Mouse (Mus musculus) lung, adult 2 months (tissue): ENCODE data around the gene Fam111a. TPM values are rescaled to one million over a fixed set of nuclear protein-coding genes. Genes with fewer than 3 reads are reported as not detected.

Experiments
- DNase-seq: peaks from one replicate; pipeline ENCODE4 v3.0.0; 2022
- H3K4me1 ChIP-seq: fragments of 200-500 bp; 2 replicates; pipeline ENCODE4 v1.6.1; 2011; ENCODE audit warnings: low read length; ENCODE audit not compliant: control insufficient read depth, insufficient read depth
- H3K4me3 ChIP-seq: fragments of 200-500 bp; replicated peaks from 2 replicates; pipeline ENCODE3; 2011; ENCODE audit warnings: low read depth, mild to moderate bottlenecking, control low read depth, low read length; ENCODE audit errors: extremely low read depth
- CTCF ChIP-seq: fragments of 200-500 bp; IDR thresholded peaks from 2 replicates; pipeline ENCODE4 v1.5.1; 2011; ENCODE audit warnings: mild to moderate bottlenecking, low read length, control low read depth; ENCODE audit not compliant: insufficient read depth
- POLR2A ChIP-seq: fragments of 200-500 bp; IDR thresholded peaks from 2 replicates; pipeline ENCODE4 v1.6.1; 2011; ENCODE audit warnings: low read depth, mild to moderate bottlenecking, control low read depth, low read length, borderline replicate concordance; ENCODE audit errors: extremely low read depth
- WGBS: fragments of 180-500 bp; shearing (Covaris S2); methylation state at CpG from one replicate; pipeline ENCODE4 v1.1.7; 2018; 5-methylcytosine and 5-hydroxymethylcytosine counted together
- polyA plus RNA-seq: library from polyadenylated mRNA; depleted of rRNA; stranded (reverse); fragments of >200 nt; gene quantifications from 2 replicates; pipeline ENCODE4 v1.2.3, GENCODE M21; 2012

Fam111a gene
- polyA plus RNA-seq, 1 experiment = 2.8 TPM

DNA sequence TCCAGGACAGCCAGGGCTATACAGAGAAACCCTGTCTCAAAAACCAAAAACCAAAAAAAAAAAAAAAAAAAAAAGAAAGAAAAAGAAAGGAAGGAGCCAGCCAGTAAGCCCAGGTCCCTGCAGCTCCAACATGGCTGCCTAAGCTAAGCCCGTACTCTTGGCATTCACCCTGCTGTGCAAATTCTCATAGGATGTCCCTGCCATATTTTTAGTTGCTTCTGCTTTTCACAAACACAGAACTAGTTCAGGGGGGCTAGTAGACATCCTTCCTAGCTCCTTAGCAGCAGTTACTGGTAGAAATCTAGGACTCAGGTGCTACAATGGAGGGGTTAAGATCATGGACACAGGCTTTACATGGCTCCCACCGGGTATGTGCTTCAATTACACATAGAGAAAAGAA lies 30.0 kb downstream of the Fam111a start:
- peaks cover 3% of the 10 kb centered on the region; the same call in 1 of the 2 replicates for H3K4me1 ChIP-seq
- TF ChIP-seq POLR2A = no peak
- no peak for TF ChIP-seq CTCF
- no peak overlapping the region for H3K4me3 ChIP-seq
- 87% methylated on average over 2 of the region's 2 CpGs for WGBS
- DNase-seq = no peak

DNA sequence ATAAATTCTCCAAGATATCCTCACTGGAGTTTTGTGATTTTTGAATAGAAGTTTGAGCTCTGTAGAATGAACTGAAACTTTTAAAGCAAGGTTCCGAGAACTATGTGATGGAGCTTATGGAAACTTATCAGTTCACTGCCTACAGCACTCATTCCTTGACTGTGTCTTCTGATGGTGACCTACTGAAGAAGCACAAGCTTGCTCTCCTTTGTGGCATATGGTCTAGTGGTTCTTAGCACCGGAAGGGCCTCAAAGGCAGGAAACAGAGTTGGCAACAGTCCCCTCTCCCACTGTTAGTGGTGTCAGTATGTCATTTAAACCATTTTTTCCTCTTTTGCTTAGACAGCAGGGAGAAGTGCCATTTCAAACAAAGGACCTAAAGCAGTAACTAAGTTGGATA lies 31.1 kb downstream of the Fam111a start:
- no peak overlapping the region for H3K4me3 ChIP-seq
- TF ChIP-seq CTCF = no peak
- 56% methylated on average over 2 of the region's 2 CpGs for WGBS
- DNase-seq = no peak
- H3K4me1 ChIP-seq = peaks cover 3% of the 10 kb centered on the region; the same call in 1 of the 2 replicates

DNA sequence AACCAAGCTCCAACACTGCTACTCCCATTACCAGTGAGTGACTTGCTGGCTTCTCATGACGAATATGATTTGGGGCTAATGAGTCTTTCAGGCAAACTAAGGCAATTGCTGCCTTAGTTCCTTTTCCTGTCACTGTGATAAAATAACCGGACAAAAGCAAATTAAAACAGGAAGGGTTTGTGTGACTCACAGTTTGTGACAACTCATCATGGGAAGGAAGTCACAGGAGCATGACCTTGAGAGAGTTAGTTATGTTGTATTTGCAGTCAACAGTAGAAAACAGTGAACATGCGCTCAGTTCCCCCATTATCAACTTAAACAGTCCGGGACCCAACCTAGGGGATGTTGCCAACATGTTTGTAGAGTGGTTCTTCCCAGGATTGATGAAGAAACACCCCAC lies 39.8 kb downstream of the Fam111a start:
- 31% methylated on average over 4 of the region's 4 CpGs for WGBS
- Histone ChIP-seq H3K4me1 (peaks cover 2% of the 10 kb centered on the region), H3K4me3 (no peak overlapping the region)
- TF ChIP-seq POLR2A (no peak), CTCF (no peak)
- no peak for DNase-seq

DNA sequence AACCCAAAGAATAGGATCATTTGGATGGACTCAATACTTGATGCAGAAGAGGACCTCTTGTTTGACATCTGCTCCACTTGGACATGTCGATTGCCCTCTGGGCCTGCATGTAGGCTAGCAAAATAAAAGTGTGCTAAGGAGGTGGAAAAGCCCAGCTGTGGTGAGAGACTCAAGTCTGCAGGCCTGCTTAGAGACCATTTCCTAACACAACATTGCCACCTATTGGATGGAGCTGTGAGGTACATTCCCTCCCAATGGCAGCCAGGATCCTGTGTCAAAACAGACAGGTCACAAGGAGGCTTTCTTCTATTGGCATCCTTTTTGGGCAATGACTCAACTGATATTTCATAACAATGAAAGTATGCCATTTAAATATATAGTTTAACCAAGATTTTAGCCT lies 46.4 kb downstream of the Fam111a start:
- Histone ChIP-seq H3K4me1 (peaks cover 6% of the 10 kb centered on the region; the same call in 1 of the 2 replicates), H3K4me3 (no peak overlapping the region)
- WGBS = 6% methylated on average over 1 of the region's 1 CpGs
- TF ChIP-seq POLR2A (no peak), CTCF (peak; percentile 76)
- peak; percentile 48 for DNase-seq

DNA sequence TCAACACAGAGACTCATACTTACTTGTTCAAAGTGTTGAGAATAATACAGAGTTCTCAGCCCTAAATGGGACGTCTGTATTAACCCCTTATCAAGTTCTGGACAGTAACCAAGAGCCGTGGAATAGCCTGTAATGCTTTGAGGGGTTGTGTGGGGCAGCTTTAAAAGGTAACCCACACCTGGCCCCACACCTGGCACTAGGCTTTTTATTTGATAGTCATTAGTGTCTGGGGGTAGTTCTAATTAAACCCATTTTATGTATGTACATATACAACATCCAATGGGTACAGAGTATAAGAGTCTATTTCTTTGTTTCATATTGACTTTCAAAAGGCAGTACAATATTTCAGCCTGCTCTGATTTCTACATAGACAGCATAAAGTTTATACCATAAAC lies 49.6 kb downstream of the Fam111a start:
- H3K4me1 ChIP-seq = peaks cover 6% of the 10 kb centered on the region; the same call in 1 of the 2 replicates
- no peak overlapping the region for H3K4me3 ChIP-seq
- 49% methylated on average over 2 of the region's 2 CpGs for WGBS
- DNase-seq = no peak
- TF ChIP-seq CTCF (no peak), POLR2A (no peak)

DNA sequence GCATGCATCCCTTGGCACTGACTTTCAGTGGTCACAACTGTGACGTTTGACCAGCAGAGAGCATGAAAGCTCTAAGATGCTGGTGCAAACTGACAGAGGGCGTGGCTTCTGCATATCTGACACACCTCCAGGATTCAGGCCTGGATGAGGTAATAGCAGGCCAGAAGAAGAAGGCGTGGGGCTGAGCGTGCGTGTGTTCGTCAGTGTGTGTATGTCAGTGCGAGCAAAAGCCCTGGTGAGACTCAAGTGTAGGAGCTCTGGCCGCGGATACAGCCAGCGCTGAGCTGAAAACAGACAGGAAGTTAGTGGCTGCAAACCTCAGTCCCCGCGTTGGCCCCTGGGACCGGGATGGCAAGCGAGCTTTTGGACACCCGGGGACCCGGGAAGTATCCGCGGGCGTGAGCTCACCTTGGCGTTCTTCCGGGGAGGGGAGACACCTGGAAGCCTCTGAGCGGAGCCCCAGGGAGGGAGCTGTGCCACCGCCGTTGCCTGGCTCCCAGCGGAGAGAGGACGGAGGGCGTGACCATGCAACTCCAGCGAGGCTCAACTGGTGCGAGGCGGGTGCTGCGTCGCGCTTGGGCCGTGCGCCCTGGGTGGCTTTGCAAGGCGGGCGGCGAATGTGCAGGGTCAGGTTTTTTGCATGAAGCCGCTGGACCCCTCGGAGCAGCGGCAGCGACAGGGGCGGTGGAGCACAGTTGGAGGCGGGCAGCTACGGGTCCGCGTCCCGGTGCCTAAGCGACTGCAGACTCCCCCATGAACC lies 50.2 kb downstream of the Fam111a start:
- peaks cover 6% of the 10 kb centered on the region; the same call in 1 of the 2 replicates for H3K4me1 ChIP-seq
- under 1% methylated on average over 49 of the region's 49 CpGs for WGBS
- peak overlapping the region; percentile 59 for H3K4me3 ChIP-seq
- TF ChIP-seq CTCF (no peak), POLR2A (0 out of 2 replicates have a peak, but pooled peaks have one; percentile 14)
- DNase-seq = peak; percentile 46

DNA sequence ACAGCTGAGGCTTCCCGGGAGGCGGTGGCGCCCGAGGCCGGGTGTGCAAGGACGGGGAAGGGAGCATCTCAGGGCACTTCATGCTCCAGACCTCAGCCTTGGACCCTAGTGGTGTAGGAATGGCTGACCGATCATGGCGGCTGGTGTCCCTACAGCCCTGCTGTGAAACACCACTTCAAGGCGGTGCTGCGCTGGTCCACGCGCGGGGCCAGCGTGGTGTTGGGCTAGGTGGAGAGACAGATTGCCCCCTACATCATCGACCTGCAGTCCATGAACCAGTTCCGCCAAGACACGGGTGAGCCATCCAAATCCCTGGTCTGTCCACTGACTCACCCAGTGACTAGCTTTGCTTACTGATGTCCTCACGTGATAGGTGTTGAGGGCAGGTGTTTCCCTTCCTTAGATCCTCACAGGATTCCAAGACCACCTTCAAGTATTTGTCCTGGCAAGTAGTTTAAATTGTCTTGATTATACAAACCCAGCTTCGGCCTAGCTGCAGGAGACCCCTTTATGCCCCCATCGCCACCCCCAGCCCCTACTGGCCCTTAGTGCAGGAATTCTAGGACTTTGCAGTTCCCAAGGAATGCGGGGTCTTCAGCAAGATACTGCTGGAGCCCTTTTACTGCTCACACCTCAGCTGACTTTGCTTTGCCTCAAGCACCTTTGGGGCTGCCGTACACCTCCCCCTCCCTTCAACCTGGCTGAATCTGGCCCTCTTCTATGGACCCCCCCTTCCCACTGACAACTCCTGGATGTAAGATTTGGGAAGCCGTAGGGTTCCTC lies 50.9 kb downstream of the Fam111a start:
- Histone ChIP-seq H3K4me1 (peaks cover 6% of the 10 kb centered on the region; the same call in 1 of the 2 replicates), H3K4me3 (peak overlapping the region; percentile 59)
- TF ChIP-seq POLR2A (no peak), CTCF (no peak)
- WGBS = 18% methylated on average over 23 of the region's 23 CpGs
- no peak for DNase-seq

DNA sequence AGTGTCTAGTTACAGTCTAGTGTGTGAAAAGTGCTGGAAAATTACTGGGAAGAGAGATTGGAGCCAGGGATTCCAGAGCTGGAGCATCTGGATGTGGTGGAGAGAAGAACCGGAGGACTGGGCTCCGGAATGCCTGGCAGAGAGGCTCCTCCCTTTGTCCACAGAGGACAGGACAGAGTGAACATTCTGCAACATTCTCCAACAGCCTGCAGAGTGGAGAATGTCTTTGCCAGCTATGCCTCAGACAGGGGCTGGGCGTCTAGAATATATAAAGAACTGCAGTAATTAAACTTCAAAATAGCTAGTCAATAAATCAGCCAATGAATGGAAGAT lies 51.5 kb downstream of the Fam111a start:
- DNase-seq = no peak
- Histone ChIP-seq H3K4me1 (peaks cover 6% of the 10 kb centered on the region; the same call in 1 of the 2 replicates), H3K4me3 (no peak overlapping the region)
- 41% methylated on average over 3 of the region's 3 CpGs for WGBS
- no peak for TF ChIP-seq CTCF
- TF ChIP-seq POLR2A = no peak

DNA sequence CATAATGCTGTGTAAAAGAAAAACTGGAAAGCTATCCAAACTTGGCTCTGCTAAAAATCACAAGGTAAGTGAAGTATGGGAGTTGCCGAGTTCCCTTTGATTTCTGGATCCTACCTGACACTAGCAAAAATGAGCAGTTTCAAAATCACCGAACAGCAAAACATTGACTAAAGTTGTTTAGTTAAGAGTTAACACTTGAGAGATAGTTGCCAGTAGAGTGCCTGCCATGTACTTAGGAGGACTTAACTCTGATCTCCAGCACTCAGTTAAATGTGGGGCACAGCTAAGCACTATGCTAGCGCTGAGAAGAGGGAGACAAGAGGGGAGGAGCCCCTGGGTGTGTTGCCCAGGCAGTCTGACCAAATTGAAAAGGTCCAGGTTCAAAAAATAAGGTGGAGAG lies 53.1 kb downstream of the Fam111a start:
- TF ChIP-seq POLR2A (no peak), CTCF (no peak)
- WGBS = 46% methylated on average over 3 of the region's 3 CpGs

More for the DNA sequence above, 53.1 kb downstream of the Fam111a start:
- no peak for DNase-seq
- Histone ChIP-seq H3K4me3 (no peak overlapping the region), H3K4me1 (peaks cover 6% of the 10 kb centered on the region; the same call in 1 of the 2 replicates)
